Mouse (Mus musculus): ENCODE results near the gene Wapl.

GRCm38 (mm10) chr14:34771601-34772000, 97.9 kb downstream of the Wapl start:
- TF ChIP-seq CTCF (IDR thresholded peaks at IDR 0.05; ENCODE audit: extremely low read depth, insufficient read depth, insufficient read length, insufficient replicate concordance) (no peak), POLR2A (IDR thresholded peaks at IDR 0.05; ENCODE audit: low read depth, low read length) (no peak)

All from spleen, adult 2 months (tissue).